Mouse (Mus musculus) CH12.LX (cell line): ENCODE measurements at regions not wholly inside any gene's neighbourhood (a gene's known extent, or its start where the extent isn't known, plus 50 kb on each side); places are given as distances from the start of the nearest gene placed in this dataset.

Experiments
- DNase-seq: peaks from one replicate; pipeline ENCODE4 v3.0.0-alpha.2; 2013; ENCODE audit errors: extremely low read depth
- H3K27ac ChIP-seq: 2 replicates; pipeline ENCODE4 v1.5.1; 2012; ENCODE audit warnings: low read depth, mild to moderate bottlenecking, control low read depth, moderate library complexity; ENCODE audit not compliant: insufficient read depth
- H3K27me3 ChIP-seq: replicated peaks from 2 replicates; pipeline ENCODE3; 2012; ENCODE audit warnings: inconsistent platforms
- H3K36me3 ChIP-seq, 2 experiments: replicated peaks in 1 of 2; 2 replicates each; pipeline versions ENCODE3 to v1.6.1; 2012; ENCODE audit warnings: inconsistent platforms in 1 of 2, low read length in 1 of 2, mild to moderate bottlenecking in 1 of 2, mixed read lengths in 1 of 2, moderate library complexity in 1 of 2; ENCODE audit not compliant: control insufficient read depth in 1 of 2, insufficient read depth in 1 of 2
- H3K4me1 ChIP-seq, 2 experiments: 2 replicates each; pipeline ENCODE4 v1.6.1; 2012; ENCODE audit warnings: inconsistent platforms in 1 of 2, moderate library complexity in 1 of 2; ENCODE audit not compliant: insufficient read depth in 2 of 2, control insufficient read depth in 1 of 2
- H3K4me2 ChIP-seq: 2 replicates; pipeline ENCODE4 v1.6.1; 2012; ENCODE audit warnings: low read depth, mild to moderate bottlenecking, control low read depth; ENCODE audit not compliant: poor library complexity, insufficient read depth, severe bottlenecking
- H3K4me3 ChIP-seq, 3 experiments: fragments of 150-350 bp in 1 of 3; sonication (generic) in 1 of 3; replicated peaks in 1 of 3; 2 replicates each; pipeline versions ENCODE3 to v1.5.1; 2011 to 2012; ENCODE audit warnings: low read depth in 2 of 3, low read length in 2 of 3, mild to moderate bottlenecking in 2 of 3, moderate library complexity in 2 of 3, control low read depth in 1 of 3, improper control_type of control experiment in 1 of 3, inconsistent platforms in 1 of 3, mixed read lengths in 1 of 3; ENCODE audit not compliant: poor library complexity in 1 of 3
- H3K79me2 ChIP-seq: replicated peaks from 2 replicates; pipeline ENCODE4 v1.6.1; 2012; ENCODE audit warnings: mild to moderate bottlenecking, moderate library complexity; ENCODE audit not compliant: control insufficient read depth, poor library complexity, insufficient read depth, severe bottlenecking; ENCODE audit errors: extremely low read depth
- H3K9ac ChIP-seq: 2 replicates; pipeline ENCODE4 v1.6.1; 2012; ENCODE audit warnings: low read depth, mild to moderate bottlenecking, control low read depth, moderate library complexity; ENCODE audit not compliant: insufficient read depth
- H3K9me3 ChIP-seq: replicated peaks from 2 replicates; pipeline ENCODE3; 2012; ENCODE audit warnings: low read length, inconsistent platforms, mixed read lengths
- CHD1 ChIP-seq: IDR thresholded peaks from 2 replicates; pipeline ENCODE4 v1.6.1; 2012; ENCODE audit warnings: low read depth, low read length, improper control_type of control experiment, inconsistent platforms
- CTCF ChIP-seq, 2 experiments: IDR thresholded peaks in 1 of 2; conservative IDR thresholded peaks in 1 of 2; 2 replicates each; pipeline ENCODE4 v1.5.1; 2011 to 2012; ENCODE audit warnings: low read depth in 2 of 2, low read length in 2 of 2, improper control_type of control experiment in 1 of 2, inconsistent platforms in 1 of 2, mild to moderate bottlenecking in 1 of 2, moderate library complexity in 1 of 2
- ELF1 ChIP-seq: IDR thresholded peaks from 2 replicates; pipeline ENCODE4 v1.6.1; 2014; ENCODE audit warnings: low read depth, mild to moderate bottlenecking, inconsistent platforms, low read length, improper control_type of control experiment
- EP300 ChIP-seq: IDR thresholded peaks from 2 replicates; pipeline ENCODE4 v1.6.1; 2011; ENCODE audit warnings: low read length, improper control_type of control experiment
- IRF4 ChIP-seq: IDR thresholded peaks from 2 replicates; pipeline ENCODE4 v1.6.1; 2014; ENCODE audit warnings: low read depth, mild to moderate bottlenecking, inconsistent platforms, low read length, improper control_type of control experiment
- JUN ChIP-seq: IDR thresholded peaks from 2 replicates; pipeline ENCODE4 v1.6.1; 2011; ENCODE audit warnings: low read depth, mild to moderate bottlenecking, low read length, improper control_type of control experiment, moderate library complexity; ENCODE audit not compliant: insufficient read depth
- KAT2A ChIP-seq: IDR thresholded peaks from 2 replicates; pipeline ENCODE4 v1.6.1; 2012; ENCODE audit warnings: low read length, improper control_type of control experiment, inconsistent platforms; ENCODE audit not compliant: insufficient replicate concordance
- MAFK ChIP-seq: IDR thresholded peaks from 2 replicates; pipeline ENCODE4 v1.6.1; 2011; ENCODE audit warnings: low read length, improper control_type of control experiment; ENCODE audit not compliant: insufficient replicate concordance
- MAX ChIP-seq: IDR thresholded peaks from 2 replicates; pipeline ENCODE4 v1.6.1; 2011; ENCODE audit warnings: low read length, improper control_type of control experiment
- MAZ ChIP-seq: IDR thresholded peaks from 2 replicates; pipeline ENCODE4 v1.6.1; 2012; ENCODE audit warnings: low read depth, mild to moderate bottlenecking, inconsistent platforms, low read length, improper control_type of control experiment, moderate library complexity
- MEF2A ChIP-seq: IDR thresholded peaks from 2 replicates; pipeline ENCODE4 v1.6.1; 2014; ENCODE audit warnings: low read depth, mild to moderate bottlenecking, inconsistent platforms, low read length, improper control_type of control experiment, borderline replicate concordance
- MYC ChIP-seq: IDR thresholded peaks from 2 replicates; pipeline ENCODE4 v1.6.1; 2011; ENCODE audit warnings: low read depth, mild to moderate bottlenecking, improper control_type of control experiment, low read length
- NELFE ChIP-seq: IDR thresholded peaks from 2 replicates; pipeline ENCODE4 v1.6.1; 2011; ENCODE audit warnings: low read depth, low read length, improper control_type of control experiment
- NRF1 ChIP-seq: IDR thresholded peaks from 2 replicates; pipeline ENCODE4 v1.6.1; 2014; ENCODE audit warnings: low read depth, mild to moderate bottlenecking, inconsistent platforms, low read length, improper control_type of control experiment, moderate library complexity
- PAX5 ChIP-seq: IDR thresholded peaks from 2 replicates; pipeline ENCODE4 v1.6.1; 2012; ENCODE audit warnings: low read length, inconsistent platforms, mixed read lengths
- POLR2AphosphoS2 ChIP-seq: IDR thresholded peaks from 2 replicates; pipeline ENCODE4 v1.6.1; 2011; ENCODE audit warnings: low read depth, low read length, improper control_type of control experiment
- RAD21 ChIP-seq: IDR thresholded peaks from 2 replicates; pipeline ENCODE4 v1.6.1; 2011; ENCODE audit warnings: low read depth, mild to moderate bottlenecking, low read length, improper control_type of control experiment, moderate library complexity
- RCOR1 ChIP-seq: conservative IDR thresholded peaks from 2 replicates; pipeline ENCODE4 v1.6.1; 2012; ENCODE audit warnings: low read depth, mild to moderate bottlenecking, inconsistent platforms, low read length, improper control_type of control experiment
- SMC3 ChIP-seq: IDR thresholded peaks from 2 replicates; pipeline ENCODE4 v1.6.1; 2011; ENCODE audit warnings: low read depth, low read length, improper control_type of control experiment
- TBP ChIP-seq: conservative IDR thresholded peaks from 2 replicates; pipeline ENCODE4 v1.6.1; 2011; ENCODE audit warnings: low read depth, low read length, improper control_type of control experiment
- TCF12 ChIP-seq: IDR thresholded peaks from 2 replicates; pipeline ENCODE4 v1.6.1; 2014; ENCODE audit warnings: low read depth, mild to moderate bottlenecking, inconsistent platforms, low read length, improper control_type of control experiment
- UBTF ChIP-seq: IDR thresholded peaks from 2 replicates; pipeline ENCODE4 v1.6.1; 2012; ENCODE audit warnings: low read depth, mild to moderate bottlenecking, inconsistent platforms, low read length, improper control_type of control experiment, moderate library complexity
- USF1 ChIP-seq: IDR thresholded peaks from 2 replicates; pipeline ENCODE4 v1.6.1; 2014; ENCODE audit warnings: low read depth, mild to moderate bottlenecking, inconsistent platforms, low read length, improper control_type of control experiment
- ZC3H11A ChIP-seq: IDR thresholded peaks from 2 replicates; pipeline ENCODE4 v1.6.1; 2012; ENCODE audit warnings: low read depth, mild to moderate bottlenecking, inconsistent platforms, low read length, improper control_type of control experiment
- ZKSCAN1 ChIP-seq: IDR thresholded peaks from 2 replicates; pipeline ENCODE4 v1.6.1; 2012; ENCODE audit warnings: low read depth, inconsistent platforms, low read length, improper control_type of control experiment, borderline replicate concordance
- ZMIZ1 ChIP-seq: IDR thresholded peaks from 2 replicates; pipeline ENCODE4 v1.6.1; 2012; ENCODE audit warnings: low read depth, mild to moderate bottlenecking, inconsistent platforms, low read length, improper control_type of control experiment
- ZNF384 ChIP-seq: IDR thresholded peaks from 2 replicates; pipeline ENCODE4 v1.6.1; 2012; ENCODE audit warnings: low read depth, low read length, improper control_type of control experiment, inconsistent platforms
- dilution Hi-C: fragments of 300-500 bp; cut with MboI; formaldehyde crosslinking; loops from 2 replicates; pipeline ENCODE4 v1.14.3; 2020; ENCODE audit warnings: low sequenced_read_pairs; ENCODE audit not compliant: extremely low pct_unique_long_range_greater_than_20kb, extremely low pct_ligation_motif_present
- in situ Hi-C: fragments of 300-500 bp; cut with MboI; formaldehyde crosslinking; loops from 3 replicates; pipeline ENCODE4 v1.14.3; 2019; ENCODE audit warnings: low sequenced_read_pairs, low pct_ligation_motif_present, low pct_unique_long_range_greater_than_20kb, mixed read lengths

- H3K4me3 ChIP-seq, result peak overlapping the region in 1 of 3 experiments; percentile 37
- H3K9me3 ChIP-seq, result peaks cover 8% of the 10 kb centered on the region
- H3K36me3 ChIP-seq, result peaks cover 0 to 3% of the 10 kb centered on the region in 2 experiments
- no peak for DNase-seq
- TF ChIP-seq RCOR1 (no peak), EP300 (no peak), KAT2A (no peak), MAX (no peak), JUN (no peak), TBP (no peak), PAX5 (no peak), ZMIZ1 (no peak), ELF1 (no peak), RAD21 (no peak), POLR2AphosphoS2 (no peak), IRF4 (no peak), MAFK (no peak), MYC (no peak), USF1 (no peak), TCF12 (no peak), ZKSCAN1 (no peak), UBTF (no peak)
- TF ChIP-seq, all 38 proteins: peak for 0
- H3K27ac ChIP-seq, result no peak overlapping the region
- dilution Hi-C loops, result no loop called here
- no peaks in the 10 kb centered on the region for H3K79me2 ChIP-seq
- no peaks in the 10 kb centered on the region for H3K27me3 ChIP-seq
- in situ Hi-C loops, result no loop called here
- H3K4me2 ChIP-seq, result no peak overlapping the region
- no peak overlapping the region for H3K9ac ChIP-seq
- peaks cover 26 to 84% of the 10 kb centered on the region in 2 experiments for H3K4me1 ChIP-seq
Observed at GRCm38 (mm10) chr12:85527011-85527410, 53.3 kb downstream of the Fos start.

GRCm38 (mm10) chr12:85531638-85532037, 57.9 kb downstream of the Fos start:
- DNase-seq, result no peak
- H3K9ac ChIP-seq, result no peak overlapping the region
- no peaks in the 10 kb centered on the region for H3K79me2 ChIP-seq
- TF ChIP-seq CTCF (conservative IDR thresholded peaks at IDR 0.05 in 1 of 2, IDR thresholded peaks at IDR 0.05 in 1 of 2; ENCODE audit: low read depth in 2 of 2, low read length in 2 of 2), result peak in 1 of 2 experiments; percentile 48; a peak in 2 of 4 replicates
- TF ChIP-seq RAD21, result peak; percentile 13
- no peak for TF ChIP-seq MEF2A
- TF ChIP-seq MAX, result peak; percentile 14; the same call in 1 of the 2 replicates
- TF ChIP-seq IRF4, result peak; percentile 1; the same call in 1 of the 2 replicates
- no peak for TF ChIP-seq ZC3H11A
- TF ChIP-seq MYC, result peak; percentile 38; the same call in 1 of the 2 replicates
- no peak for TF ChIP-seq NELFE
- peak; percentile 15; the same call in 1 of the 2 replicates for TF ChIP-seq SMC3
- TF ChIP-seq ZNF384, result no peak
- no peak for TF ChIP-seq NRF1
- no peak for TF ChIP-seq TCF12
- no peak for TF ChIP-seq MAZ
- no peak for TF ChIP-seq CHD1
- no peak for TF ChIP-seq USF1
- H3K9me3 ChIP-seq, result peaks cover 8% of the 10 kb centered on the region
- no peak overlapping the region for H3K27ac ChIP-seq
- dilution Hi-C loops, result no loop called here
- H3K4me3 ChIP-seq, result no peak overlapping the region
- peaks cover 0 to 10% of the 10 kb centered on the region in 2 experiments for H3K36me3 ChIP-seq
- H3K4me1 ChIP-seq, result peaks cover 21 to 70% of the 10 kb centered on the region in 2 experiments
- no peaks in the 10 kb centered on the region for H3K27me3 ChIP-seq
- H3K4me2 ChIP-seq, result no peak overlapping the region
- in situ Hi-C loops, result loop anchor here (5.0 kb wide), 1 partner anchor 36 kb away; no protein-coding TSS in a partner anchor
